Mouse (Mus musculus) gastrocnemius, postnatal 36 days (tissue): ENCODE results near the gene Ascc1. TPM values are rescaled to one million over a fixed set of nuclear protein-coding genes. Genes with fewer than 3 reads are reported as not detected.
A peak's percentile ranks its signal among the peaks of the same experiment; 100 is the strongest.

Experiments
- DNase-seq, 2 experiments: peaks; one replicate each; pipeline ENCODE4 v3.0.0; 2022
- intact Hi-C: fragments of 180-260 bp; cut with DNase I; formaldehyde crosslinking; loops from one replicate; pipeline ENCODE4 v1.15.1; 2025
- long read RNA-seq, 2 experiments: library from polyadenylated mRNA; stranded (forward); transcript quantifications; one replicate each; pipeline ENCODE4 v2.0.0; 2021
- total RNA-seq, 2 experiments: library from RNA; stranded (reverse); gene quantifications; 2 replicates each; pipeline ENCODE4 v1.2.3; 2021

The Ascc1 gene
- 10 to 100 TPM; 12.8 to 13.1 TPM for total RNA-seq
- long read RNA-seq, experiment 1, transcript Ascc1-201 (11 exons, 1,450 nt), result major isoform, 18 of 22 reads
- long read RNA-seq, experiment 1, partial matches to known transcripts, result 1 of 22 reads
- long read RNA-seq, experiment 1, other reads (novel, unspliced or antisense), result 3 of 22 reads
- long read RNA-seq, experiment 2, transcript Ascc1-201 (11 exons, 1,450 nt), result major isoform, 18 of 32 reads
- long read RNA-seq, experiment 2, partial matches to known transcripts, result 4 of 32 reads
- long read RNA-seq, experiment 2, other reads (novel, unspliced or antisense), result 7 of 32 reads

DNA sequence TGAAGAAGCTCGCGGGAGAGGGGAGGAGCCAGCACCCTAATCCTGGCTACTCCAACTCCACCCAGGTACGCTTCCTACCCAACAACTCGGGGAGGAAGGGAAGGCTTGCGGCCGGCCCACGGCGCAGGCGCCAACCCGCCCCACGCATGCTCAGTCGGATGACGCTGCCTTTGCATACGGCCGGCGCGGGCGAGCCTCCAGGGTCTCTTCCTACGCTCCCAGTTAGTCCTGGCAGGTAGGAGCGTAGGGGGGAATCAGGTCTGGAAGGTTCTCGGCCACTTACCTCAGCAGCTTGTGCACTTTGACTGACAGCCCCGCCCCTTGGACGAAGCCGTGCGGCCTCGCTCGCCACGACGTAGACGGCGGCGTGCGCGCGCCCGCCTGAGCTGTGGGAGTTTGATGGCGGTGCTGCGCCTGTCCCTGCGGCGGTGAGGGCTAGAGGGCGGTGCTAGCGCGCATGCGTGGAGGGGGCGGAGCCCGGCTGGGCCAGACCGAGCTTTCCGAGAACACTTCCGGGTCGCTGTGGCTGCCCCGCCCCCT, at the start of gene Ascc1, which contains the start of gene Anapc16:
TSS of gene Ascc1 (plus strand) at position 133 of the 540 bp plus-strand sequence.
TSS of gene Anapc16 (minus strand) at position 463 of the 540 bp plus-strand sequence.
- intact Hi-C loops, result loop anchor here (10.0 kb wide), 1 partner anchor 242 kb away; no protein-coding TSS in a partner anchor
- peak; percentile 94 to 95 for DNase-seq

DNA sequence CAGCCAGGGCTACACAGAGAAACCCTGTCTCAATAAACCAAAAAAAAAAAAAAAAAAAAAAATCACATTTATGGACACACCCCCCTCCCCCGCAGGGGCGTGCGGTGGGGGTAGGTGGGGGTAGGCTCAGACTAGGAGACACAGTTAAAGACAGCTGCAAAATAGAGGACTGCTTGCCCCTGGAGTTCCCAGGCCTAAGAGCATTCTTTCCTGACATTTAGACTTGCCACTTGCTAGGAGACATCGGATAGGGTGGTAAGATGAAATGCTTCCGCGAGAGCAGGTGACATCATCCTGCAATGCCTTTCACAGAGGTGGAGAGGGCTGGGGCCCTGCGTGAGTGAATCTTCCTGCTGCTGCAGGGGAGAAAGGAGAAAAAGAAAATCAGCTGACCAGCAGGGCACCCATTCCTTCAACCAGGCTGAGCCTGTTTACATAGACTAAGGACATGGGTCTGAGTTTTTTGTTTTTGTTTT, 49.0 kb upstream of the Ascc1 start:
- intact Hi-C loops, result loop anchor here (2.0 to 5.0 kb wide), 2 partner anchors 19 to 36 kb away; no protein-coding TSS in a partner anchor
- DNase-seq, result no peak

GRCm38 (mm10) chr10:59956681-59957080, 45.9 kb upstream of the Ascc1 start:
- DNase-seq, result no peak
- intact Hi-C loops, result no loop called here

DNA sequence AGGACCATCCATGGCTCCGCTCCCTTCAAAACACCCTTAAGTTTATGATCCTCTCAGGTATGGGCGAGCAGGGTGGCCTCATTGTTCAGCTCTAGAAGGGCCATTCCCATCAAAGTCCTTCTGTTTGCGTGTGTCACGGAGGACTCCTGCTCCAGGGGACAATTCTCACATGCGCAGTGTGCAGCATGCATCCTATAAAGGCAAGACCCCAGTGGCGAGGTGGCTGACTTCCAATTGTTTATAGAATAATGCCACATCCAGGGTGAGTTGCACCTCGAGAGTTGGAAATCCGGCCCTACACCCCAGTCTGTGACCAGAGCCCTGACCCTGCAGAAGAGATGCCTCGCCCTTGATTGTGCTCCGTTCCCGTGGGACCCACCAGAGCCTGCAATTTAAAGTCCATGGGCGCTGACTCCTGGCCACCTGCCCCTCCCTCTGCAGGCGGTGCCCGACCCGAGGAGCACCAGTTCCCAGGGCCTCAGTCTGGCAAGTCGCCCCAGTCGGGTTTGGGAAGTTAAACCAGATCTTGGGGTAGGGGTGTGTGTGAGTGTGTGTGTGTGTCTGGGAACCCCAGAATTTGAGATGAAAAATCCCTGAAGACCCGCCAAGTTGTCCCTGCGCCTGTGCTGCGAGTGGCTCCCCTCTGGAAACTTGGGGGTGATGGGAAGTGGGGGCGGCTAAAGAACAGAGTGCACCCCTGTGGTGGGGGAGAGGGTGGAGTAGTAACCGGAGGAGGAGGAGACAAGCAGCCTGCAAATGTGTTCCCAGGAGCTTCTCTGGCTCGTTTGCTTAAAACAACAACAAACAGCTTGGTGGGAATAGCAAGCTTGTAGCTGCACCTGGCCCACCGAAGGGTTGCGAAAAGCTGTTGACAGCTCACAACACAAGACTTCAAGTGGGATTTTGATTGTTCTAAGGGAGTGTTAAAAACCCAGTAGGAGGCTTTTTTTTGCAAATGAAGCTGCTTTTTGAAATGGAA, 45.1 kb upstream of the Ascc1 start:
- DNase-seq, result peak in 1 of 2 experiments; percentile 60
- intact Hi-C loops, result no loop called here

GRCm38 (mm10) chr10:59958458-59958857, 44.1 kb upstream of the Ascc1 start:
- no peak for DNase-seq
- intact Hi-C loops, result no loop called here

GRCm38 (mm10) chr10:59959517-59959916, 43.1 kb upstream of the Ascc1 start:
- intact Hi-C loops, result no loop called here
- DNase-seq, result no peak

DNA sequence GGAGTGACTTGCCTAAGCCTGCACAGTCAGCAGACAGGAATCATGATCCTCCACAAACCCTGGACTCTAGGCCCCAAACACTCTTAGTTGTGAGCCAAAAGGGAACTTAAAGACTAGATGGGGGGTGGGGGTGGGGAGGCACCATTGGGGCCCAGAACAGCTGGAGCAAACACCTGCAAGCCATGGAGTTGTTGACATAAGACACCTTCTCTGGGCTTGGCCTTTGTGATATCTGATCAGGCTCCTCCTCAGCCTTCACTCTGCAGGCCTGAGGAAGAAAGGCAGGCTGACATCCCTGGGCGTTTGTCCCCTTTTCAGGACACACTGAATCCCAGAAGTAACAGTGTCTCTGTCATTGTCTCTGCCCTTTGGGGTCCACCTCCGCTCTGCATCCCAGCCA, 39.0 kb upstream of the Ascc1 start:
- intact Hi-C loops, result no loop called here
- DNase-seq, result no peak

- intact Hi-C loops, result no loop called here
- no peak for DNase-seq
These were observed 37.9 kb upstream of the Ascc1 start for GRCm38 (mm10) chr10:59964504-59965361.

DNA sequence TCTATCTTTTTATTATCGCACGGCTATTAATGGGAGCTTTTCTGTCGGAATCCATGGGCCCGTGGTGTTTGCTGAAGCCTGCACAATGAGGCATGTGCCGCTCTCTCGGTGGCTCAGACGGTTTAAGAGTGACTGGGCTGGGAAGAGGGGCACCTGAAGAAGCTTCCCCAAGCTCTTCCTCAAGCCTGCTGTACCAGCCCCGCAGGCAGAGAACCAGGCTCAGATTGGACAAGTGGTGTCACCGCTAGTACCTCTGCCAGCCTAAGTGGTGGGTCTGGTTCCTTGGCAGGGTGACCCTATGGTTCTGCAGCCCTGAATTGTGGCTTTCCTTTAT, 37.3 kb upstream of the Ascc1 start:
- intact Hi-C loops, result no loop called here

DNA sequence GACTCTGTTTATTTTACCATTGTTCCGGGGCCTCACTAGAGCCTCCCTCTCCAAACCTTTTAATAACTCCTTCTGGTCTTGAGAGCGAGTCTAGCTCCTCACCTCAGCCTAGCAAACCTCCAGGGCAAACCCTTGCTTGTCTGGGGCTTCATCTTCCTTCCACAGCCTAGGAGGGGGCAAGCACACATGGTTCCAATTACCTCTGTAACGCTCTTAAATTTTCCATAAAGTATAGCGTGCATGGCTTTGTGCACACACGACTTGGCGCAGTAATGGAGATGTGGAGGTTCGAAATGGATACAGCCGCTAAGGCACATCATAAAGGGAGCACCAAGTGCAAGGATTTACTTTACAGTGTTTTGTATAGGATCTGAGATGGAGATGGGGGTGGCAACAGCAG, 36.8 kb upstream of the Ascc1 start:
- intact Hi-C loops, result no loop called here
- DNase-seq, result no peak

More for the DNA sequence above, 37.3 kb upstream of the Ascc1 start:
- DNase-seq, result no peak

DNA sequence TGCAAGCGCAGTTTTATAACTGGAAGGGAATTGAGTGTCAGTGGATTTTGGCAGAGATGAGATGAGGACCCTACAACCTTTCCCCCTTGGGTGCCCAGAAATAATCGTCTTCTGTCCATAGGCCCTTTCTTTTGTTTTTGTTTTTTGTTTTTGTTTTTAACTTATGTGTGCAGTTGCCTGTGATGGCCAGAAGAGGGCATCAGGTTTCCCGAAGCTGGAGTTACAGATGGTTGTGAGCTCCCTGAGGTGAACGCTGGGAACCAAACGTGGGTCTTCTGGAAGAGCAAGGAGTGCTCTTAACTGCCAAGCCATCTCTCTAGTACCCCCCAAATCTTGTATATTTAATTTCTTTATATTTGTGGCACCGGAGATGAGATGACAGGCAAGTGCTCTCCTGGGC, 35.9 kb upstream of the Ascc1 start:
- intact Hi-C loops, result no loop called here

DNA sequence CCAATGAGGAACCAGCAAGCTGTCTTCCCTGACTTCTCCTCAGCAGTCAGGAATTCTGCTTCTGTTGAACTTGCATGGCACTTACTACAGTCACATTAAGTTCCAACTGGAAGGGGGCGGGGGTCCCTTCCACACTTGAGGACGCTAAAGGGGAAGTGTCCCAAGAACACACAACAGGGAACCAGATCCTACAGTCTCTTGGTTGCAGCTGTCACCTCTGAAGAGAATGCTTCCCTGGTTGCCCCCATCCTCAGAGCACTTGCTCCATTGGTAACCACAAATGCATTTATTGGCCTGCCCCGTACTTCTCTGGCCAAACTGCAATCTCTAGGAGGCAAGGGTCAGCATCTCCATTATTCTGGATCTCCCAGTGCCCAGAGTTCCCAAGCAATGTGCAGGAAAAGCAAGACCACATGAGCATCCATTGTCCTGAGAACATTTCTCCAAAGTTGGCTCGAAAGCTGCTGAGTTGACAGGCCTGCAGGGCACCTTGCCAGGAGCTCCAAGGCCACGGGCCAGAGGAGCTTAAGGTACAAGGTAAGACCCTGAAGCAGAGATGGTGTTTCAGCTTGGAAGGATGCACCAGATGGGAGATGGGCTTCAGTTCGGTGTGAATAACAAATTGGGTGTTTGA, 35.2 kb upstream of the Ascc1 start:
- intact Hi-C loops, result no loop called here

More for the DNA sequence above, 35.9 kb upstream of the Ascc1 start:
- DNase-seq, result no peak

GRCm38 (mm10) chr10:59969821-59970449, 32.7 kb upstream of the Ascc1 start:
- intact Hi-C loops, result no loop called here
- peak; percentile 72 to 85 for DNase-seq

More for the DNA sequence above, 35.2 kb upstream of the Ascc1 start:
- no peak for DNase-seq

DNA sequence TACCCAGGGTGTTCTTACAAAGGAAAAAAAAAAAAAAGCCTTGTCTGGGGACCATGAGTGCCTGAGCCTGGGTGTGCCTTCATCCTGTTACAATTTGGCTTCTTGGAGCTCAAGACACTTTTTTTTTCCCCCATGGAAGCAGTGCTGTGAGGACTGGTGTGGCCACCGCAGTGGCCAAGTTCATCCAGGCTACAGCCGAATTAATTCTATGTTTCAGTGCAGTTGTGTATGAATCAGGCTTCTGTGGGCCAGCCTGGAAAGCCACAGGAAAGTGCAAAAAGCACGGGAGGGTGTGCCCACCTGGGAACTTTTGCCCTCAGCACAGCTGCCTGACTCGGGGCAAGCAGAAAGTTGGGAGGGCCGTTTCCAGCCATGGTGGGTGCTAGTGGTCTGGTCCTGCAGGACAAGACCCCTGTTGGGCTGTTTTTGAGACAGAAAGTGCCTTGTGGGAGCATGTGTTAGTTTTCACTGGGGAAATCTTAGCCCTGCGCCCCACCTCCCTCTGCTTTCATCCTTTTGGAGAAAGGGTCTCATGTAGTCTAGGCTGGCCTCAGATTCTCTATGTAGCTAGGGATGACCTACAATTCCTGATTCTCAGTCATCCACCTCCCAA, 32.0 kb upstream of the Ascc1 start:
- intact Hi-C loops, result no loop called here
- no peak for DNase-seq

GRCm38 (mm10) chr10:59971813-59972212, 30.8 kb upstream of the Ascc1 start:
- no peak for DNase-seq
- intact Hi-C loops, result loop anchor here (2.0 kb wide), 1 partner anchor 19 kb away; no protein-coding TSS in a partner anchor

DNA sequence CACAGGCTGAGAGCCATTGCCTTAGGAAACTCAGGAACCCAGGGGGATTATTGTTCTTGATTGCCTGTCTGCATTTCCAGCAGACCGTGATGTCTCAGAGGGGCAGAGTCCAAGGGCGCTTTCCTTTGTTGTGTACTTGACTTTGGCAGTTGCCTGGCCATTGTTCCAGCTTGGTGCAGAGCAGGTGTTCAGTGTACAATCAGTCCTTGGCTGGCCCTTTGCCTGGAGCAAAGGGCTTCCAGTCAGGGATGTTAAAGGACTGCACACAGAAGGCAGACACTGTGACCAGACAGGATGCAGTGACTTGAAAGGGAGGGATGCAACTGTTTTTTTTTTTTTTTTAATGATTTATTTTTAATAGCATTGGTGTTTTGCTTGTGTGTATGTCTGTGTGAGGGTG, 30.1 kb upstream of the Ascc1 start:
- DNase-seq, result no peak
- intact Hi-C loops, result loop anchor here (2.0 kb wide), 1 partner anchor 20 kb away; no protein-coding TSS in a partner anchor

GRCm38 (mm10) chr10:59972999-59973398, 29.6 kb upstream of the Ascc1 start:
- intact Hi-C loops, result loop anchor here (2.0 kb wide), 1 partner anchor 20 kb away; no protein-coding TSS in a partner anchor
- no peak for DNase-seq

DNA sequence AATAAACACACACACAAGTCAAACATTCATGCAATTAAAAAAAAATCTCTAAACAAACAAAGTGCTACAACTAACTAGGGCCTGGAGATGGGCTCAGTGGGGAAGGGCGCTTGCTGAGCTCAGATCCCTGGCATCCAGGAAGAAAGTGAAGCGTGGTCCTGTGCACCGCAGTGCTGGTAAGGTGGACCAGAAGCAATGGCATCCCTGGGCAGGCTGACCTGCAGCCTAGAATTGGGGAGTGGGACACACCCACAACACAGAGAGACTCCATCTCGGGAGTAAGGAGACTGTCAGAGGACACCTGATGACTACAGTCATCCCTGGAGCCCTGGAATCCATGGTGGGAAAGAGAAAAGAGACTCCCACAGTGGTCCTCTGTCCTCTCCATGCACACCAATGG, 29.2 kb upstream of the Ascc1 start:
- intact Hi-C loops, result loop anchor here (2.0 kb wide), 1 partner anchor 21 kb away; no protein-coding TSS in a partner anchor

More for the DNA sequence above, 29.2 kb upstream of the Ascc1 start:
- DNase-seq, result no peak
